Mouse (Mus musculus) hematopoietic stem cell, adult 5-6 weeks (primary cell): ENCODE measurements around the gene Mnd1. TPM values are rescaled to one million over a fixed set of nuclear protein-coding genes. Genes with fewer than 3 reads are reported as not detected.

Experiments used
- ATAC-seq, 2 experiments: fragments of 125-278 bp in 1 of 2; replicated peaks in 1 of 2; 2 replicates each; pipeline ENCODE4 v1.8.0; 2016 to 2017; ENCODE audit warnings: inconsistent platforms in 2 of 2, mild to moderate bottlenecking in 2 of 2, moderate number of reproducible peaks in 2 of 2, low read depth in 1 of 2, moderate TSS enrichment in 1 of 2; ENCODE audit not compliant: low FRiP score in 2 of 2, poor library complexity in 2 of 2, severe bottlenecking in 2 of 2, insufficient read depth in 1 of 2, low TSS enrichment in 1 of 2
- total RNA-seq: library from RNA; stranded (forward); fragments of 172-1452, 232-1000 nt; gene quantifications from 2 replicates; pipeline ENCODE4 v1.2.3, GENCODE M21; 2017

Gene Mnd1
- total RNA-seq: 27.2 and 27.5 TPM in 2 replicates

- ATAC-seq: peak; percentile 98 to 100
These were observed at the start of gene Mnd1 for GRCm38 (mm10) chr3:84155558-84156006. Gene Mnd1 (minus strand): TSS chr3:84155786.

- ATAC-seq: no peak
These were observed 49.1 kb upstream of the Mnd1 start for GRCm38 (mm10) chr3:84204640-84205039.

- ATAC-seq: no peak
These were observed 45.2 kb upstream of the Mnd1 start for GRCm38 (mm10) chr3:84200559-84201420.

GRCm38 (mm10) chr3:84199516-84199915, 43.9 kb upstream of the Mnd1 start:
- no peak for ATAC-seq

GRCm38 (mm10) chr3:84198229-84198628, 42.6 kb upstream of the Mnd1 start:
- no peak for ATAC-seq

GRCm38 (mm10) chr3:84193881-84194280, 38.3 kb upstream of the Mnd1 start:
- ATAC-seq: no peak

- no peak; a peak in 1 of 4 replicates for ATAC-seq
These were observed 35.7 kb upstream of the Mnd1 start for GRCm38 (mm10) chr3:84191141-84191881.

GRCm38 (mm10) chr3:84190513-84191061, 35.0 kb upstream of the Mnd1 start:
- ATAC-seq: peak; percentile 34 to 43; a peak in 3 of 4 replicates

- 0 out of 4 replicates have a peak, but pooled peaks of 1 of the 2 experiments have one; percentile 22 for ATAC-seq
These were observed 34.1 kb upstream of the Mnd1 start for GRCm38 (mm10) chr3:84189629-84190173.

GRCm38 (mm10) chr3:84181717-84182116, 26.1 kb upstream of the Mnd1 start:
- ATAC-seq: no peak

GRCm38 (mm10) chr3:84181102-84181501, 25.5 kb upstream of the Mnd1 start:
- ATAC-seq: no peak

GRCm38 (mm10) chr3:84180304-84180703, 24.7 kb upstream of the Mnd1 start:
- ATAC-seq: no peak

- ATAC-seq: no peak
These were observed 22.2 kb upstream of the Mnd1 start for GRCm38 (mm10) chr3:84177834-84178233.

- peak; percentile 87 to 91 for ATAC-seq
These were observed 20.0 kb upstream of the Mnd1 start for GRCm38 (mm10) chr3:84175337-84176315.

GRCm38 (mm10) chr3:84173581-84174154, 18.1 kb upstream of the Mnd1 start, which contains the start of gene Gm6525:
Gene Gm6525 (plus strand): TSS chr3:84174104.
- ATAC-seq: no peak

GRCm38 (mm10) chr3:84172406-84172805, 16.8 kb upstream of the Mnd1 start:
- no peak for ATAC-seq
